Comparison of ENCODE assay signal across 16 mouse cellular contexts in the genomic region with DNA sequence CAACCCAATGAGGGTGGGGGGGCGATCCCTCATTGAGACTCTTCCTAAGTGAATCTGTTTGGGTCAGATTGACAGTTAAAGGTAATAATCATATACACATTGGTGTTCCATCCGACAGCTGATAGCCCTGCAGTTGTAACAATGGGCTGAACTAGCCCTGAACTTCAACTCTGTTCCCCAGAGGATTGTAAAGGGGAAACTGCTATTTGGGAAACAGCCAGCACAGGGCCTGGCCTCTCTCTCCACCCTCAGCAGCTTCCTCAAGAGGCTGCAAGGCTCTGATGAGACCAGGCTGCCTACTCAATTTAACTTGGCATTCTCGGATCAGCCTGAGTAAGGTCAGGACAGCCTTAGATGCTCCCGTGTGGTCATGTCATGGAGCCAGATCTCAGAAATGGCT.
DNase-seq lines count a peak whose midpoint lies in the region; ATAC-seq lines count a peak whose summit lies in the region.
"Had no signal": no experiment of that assay in that cellular context is flagged by ENCODE, and none has a peak within 500 bp of the region (broad histone marks: within the 10 kb centered on the region; RNA-seq: fewer than 3 reads in every experiment).

No protein-coding gene starts in this region.

- 66% methylated on average over 4 of the region's 4 CpGs for WGBS in heart, embryonic 11.5 days (ENCODE audit: insufficient replicate concordance)

- no peak overlapping the region for H3K9ac ChIP-seq in heart, embryonic 11.5 days (ENCODE audit: low read depth, low read length)
- H3K9ac ChIP-seq: heart, embryonic 13.5 days; limb, embryonic 15.5 days had no signal

- no peaks in the 10 kb centered on the region for H3K9me3 ChIP-seq in heart, embryonic 11.5 days (replicated peaks; ENCODE audit: control insufficient read depth, low read length)
- H3K9me3 ChIP-seq: heart, embryonic 13.5 days; limb, embryonic 15.5 days had no signal

- H3K27ac ChIP-seq in heart, embryonic 11.5 days (ENCODE audit: low read depth, low read length), result no peak overlapping the region
- H3K27ac ChIP-seq: heart, embryonic 13.5 days had no signal

- DNase-seq in heart, adult 18-20 months, result peak; percentile 61 to 86
- DNase-seq in gastrocnemius, postnatal 25 days, result peak; percentile 19
- peak; percentile 49 to 50 for DNase-seq in heart, postnatal 36 days
- peak; percentile 53 to 57 for DNase-seq in kidney, postnatal 36 days
- DNase-seq in right cerebral cortex, postnatal 10 days (ENCODE audit: low spot score in 2 of 2), result no peak
- DNase-seq: cerebellum, adult 8-10 months; midbrain, embryonic 14.5 days; thymus, postnatal 14 days had no signal

- no peaks in the 10 kb centered on the region for H3K36me3 ChIP-seq in heart, embryonic 11.5 days (ENCODE audit: control insufficient read depth, insufficient read depth, low read length)
- H3K36me3 ChIP-seq: limb, embryonic 15.5 days had no signal

- H3K4me2 ChIP-seq in heart, embryonic 11.5 days, result no peak overlapping the region
- H3K4me2 ChIP-seq: heart, embryonic 13.5 days; limb, embryonic 15.5 days had no signal

- intact Hi-C loops in heart, postnatal 36 days (cut with DNase I), result loop anchor here (5.0 kb wide), 1 partner anchor 50 kb away; no protein-coding TSS in a partner anchor

- H3K4me3 ChIP-seq in heart, embryonic 11.5 days (ENCODE audit: low read depth, low read length), result no peak overlapping the region
- H3K4me3 ChIP-seq: heart, embryonic 13.5 days; limb, embryonic 15.5 days had no signal

- ATAC-seq in heart, embryonic 11.5 days (replicated peaks; ENCODE audit: insufficient number of reproducible peaks, low FRiP score, low TSS enrichment), result no peak
- ATAC-seq in megakaryocyte progenitor cell, adult 5-6 weeks (replicated peaks; ENCODE audit: poor library complexity), result no peak
- ATAC-seq: CD4-positive, CD25-positive, alpha-beta regulatory T cell, adult 4 months; forebrain, embryonic 14.5 days; intestine, postnatal 0 days; lung, postnatal 0 days had no signal

- H3K27me3 ChIP-seq in heart, embryonic 11.5 days (ENCODE audit: control insufficient read depth, insufficient read depth, low read length), result no peaks in the 10 kb centered on the region
- H3K27me3 ChIP-seq: heart, embryonic 13.5 days; limb, embryonic 15.5 days had no signal

- H3K4me1 ChIP-seq in heart, embryonic 11.5 days (ENCODE audit: control insufficient read depth, insufficient read depth, low read length), result peaks cover 20% of the 10 kb centered on the region

Comparison
In these comparisons a context has a peak if more than half of its experiments do, and no peak if none do; other contexts are left out.
1. DNase-seq: peak in heart, adult 18-20 months (2 of 2), gastrocnemius, postnatal 25 days (single experiment), heart, postnatal 36 days (2 of 2) and kidney, postnatal 36 days (2 of 2); none in right cerebral cortex, postnatal 10 days (0 of 2).